In genomic region chr13:112335531-112335930, GRCm38 (mm10) we compare ENCODE assay signal across 16 mouse cellular contexts. TPM values are rescaled to one million over a fixed set of nuclear protein-coding genes. Genes with fewer than 3 reads are reported as not detected.
DNase-seq lines count a peak whose midpoint lies in the region; ATAC-seq and TF ChIP-seq lines count a peak whose summit lies in the region.
"Had no signal": no experiment of that assay in that cellular context is flagged by ENCODE, and none has a peak within 500 bp of the region (broad histone marks: within the 10 kb centered on the region; RNA-seq: fewer than 3 reads in every experiment).

No protein-coding gene starts in this region.

- H3K36me3 ChIP-seq in liver, postnatal 0 days (replicated peaks; ENCODE audit: insufficient read depth, low read length) = no peaks in the 10 kb centered on the region
- H3K36me3 ChIP-seq in liver, embryonic 12.5 days = no peaks in the 10 kb centered on the region
- H3K36me3 ChIP-seq: forebrain, embryonic 15.5 days had no signal

- peaks cover 2% of the 10 kb centered on the region; the same call in 1 of the 2 replicates for H3K4me1 ChIP-seq in liver, postnatal 0 days (ENCODE audit: insufficient read depth)
- H3K4me1 ChIP-seq in liver, embryonic 12.5 days = no peaks in the 10 kb centered on the region

- peak; percentile 42 for DNase-seq in gastrocnemius, postnatal 14 days
- no peak for DNase-seq in gastrocnemius, postnatal 4 days (ENCODE audit: low spot score in 2 of 2)
- peak; percentile 37 for DNase-seq in liver, postnatal 0 days
- DNase-seq in NIH3T3 (ENCODE audit: low read depth) = peak; percentile 41
- DNase-seq in gastrocnemius, postnatal 25 days = peak; percentile 38
- no peak for DNase-seq in testis, postnatal 10 days (ENCODE audit: low spot score)
- DNase-seq in layer of hippocampus, postnatal 10 days (ENCODE audit: low spot score in 2 of 2) = no peak
- DNase-seq: cerebellum, adult 18-20 months; midbrain, embryonic 14.5 days; right cerebral cortex, postnatal 4 days; thymus, adult 18-20 months had no signal

- WGBS in liver, postnatal 0 days (ENCODE audit: insufficient replicate concordance) = 60% methylated on average over 3 of the region's 3 CpGs
- 58% methylated on average over 3 of the region's 3 CpGs for WGBS in liver, embryonic 12.5 days (ENCODE audit: insufficient replicate concordance)

- no peak for TF ChIP-seq EP300 in liver, postnatal 0 days (IDR thresholded peaks at IDR 0.05; ENCODE audit: low read depth)

- no peaks in the 10 kb centered on the region for H3K9me3 ChIP-seq in liver, postnatal 0 days (ENCODE audit: low read length)
- H3K9me3 ChIP-seq in liver, embryonic 12.5 days (replicated peaks) = no peaks in the 10 kb centered on the region
- H3K9me3 ChIP-seq: forebrain, embryonic 15.5 days; neural tube, embryonic 15.5 days had no signal

- ATAC-seq in liver, postnatal 0 days = peak; percentile 86
- ATAC-seq in liver, embryonic 12.5 days = no peak
- ATAC-seq: forebrain, embryonic 15.5 days; intestine, embryonic 16.5 days had no signal

- TF ChIP-seq CTCF in liver, postnatal 0 days (IDR thresholded peaks at IDR 0.05; ENCODE audit: low read depth) = no peak

- intact Hi-C loops in gastrocnemius, postnatal 14 days (cut with DNase I; ENCODE audit: low total_unique reads) = no loop called here

- H3K4me2 ChIP-seq in liver, postnatal 0 days (ENCODE audit: low read depth, low read length) = no peak overlapping the region
- H3K4me2 ChIP-seq in liver, embryonic 12.5 days = no peak overlapping the region
- H3K4me2 ChIP-seq: forebrain, embryonic 15.5 days; neural tube, embryonic 15.5 days had no signal

- H3K9ac ChIP-seq in liver, postnatal 0 days (replicated peaks) = no peak overlapping the region
- no peak overlapping the region for H3K9ac ChIP-seq in liver, embryonic 12.5 days
- H3K9ac ChIP-seq: forebrain, embryonic 15.5 days; liver, embryonic 14.5 days; neural tube, embryonic 15.5 days had no signal

- no peak overlapping the region for H3K4me3 ChIP-seq in liver, postnatal 0 days (ENCODE audit: low read depth, low read length)
- H3K4me3 ChIP-seq in liver, embryonic 12.5 days = no peak overlapping the region
- H3K4me3 ChIP-seq: forebrain, embryonic 15.5 days; neural tube, embryonic 15.5 days had no signal

- H3K27ac ChIP-seq in liver, postnatal 0 days (ENCODE audit: low read depth) = peak overlapping the region; percentile 26; the same call in 1 of the 2 replicates
- no peak overlapping the region for H3K27ac ChIP-seq in liver, embryonic 12.5 days
- H3K27ac ChIP-seq: forebrain, embryonic 15.5 days; liver, embryonic 14.5 days; neural tube, embryonic 15.5 days had no signal

- no peaks in the 10 kb centered on the region for H3K27me3 ChIP-seq in liver, postnatal 0 days (ENCODE audit: insufficient read depth, low read length)
- no peaks in the 10 kb centered on the region for H3K27me3 ChIP-seq in liver, embryonic 12.5 days (replicated peaks)
- H3K27me3 ChIP-seq: forebrain, embryonic 15.5 days; neural tube, embryonic 15.5 days had no signal

RNA-seq across cellular contexts. Expression of gene Ankrd55, which starts 47.3 kb away (rescaled TPM):
- under 1 TPM in 1 of 2 experiments, not detected in 1; 0.09 TPM for total RNA-seq in gastrocnemius, postnatal 14 days (2021)
- under 1 TPM; 0.10 to 0.44 TPM for total RNA-seq in gastrocnemius, postnatal 4 days (2021)
- 1.3 and 1.5 TPM in 2 replicates for polyA plus RNA-seq in liver, postnatal 0 days (2015; fragmentation: Nextera tagmentation; extraction: Ambion mirVana)
- 0.08 and 0.26 TPM in 2 replicates for polyA plus RNA-seq in liver, embryonic 12.5 days (2016; fragmentation: Nextera tagmentation; extraction: Ambion mirVana)
- not detected for total RNA-seq in gastrocnemius, postnatal 25 days (2021)
- 1 to 10 TPM; 8.6 to 9.1 TPM for total RNA-seq in layer of hippocampus, postnatal 10 days (2021)

Comparison
In these comparisons a context has a peak if more than half of its experiments do, and no peak if none do; other contexts are left out.
1. DNase-seq: peak in gastrocnemius, postnatal 14 days (single experiment), liver, postnatal 0 days (single experiment), NIH3T3 (single experiment) and gastrocnemius, postnatal 25 days (single experiment); none in gastrocnemius, postnatal 4 days (0 of 2), testis, postnatal 10 days (single experiment) and layer of hippocampus, postnatal 10 days (0 of 2).
2. RNA of gene Ankrd55, which starts 47.3 kb away (total RNA-seq): 8.6 to 9.1 TPM in layer of hippocampus, postnatal 10 days; 0.10 to 0.44 TPM in gastrocnemius, postnatal 4 days, 0.09 TPM in gastrocnemius, postnatal 14 days and not detected in gastrocnemius, postnatal 25 days; every median in the first group is over 4 times any median in the second.